Mouse (Mus musculus) megakaryocyte, embryonic 14.5 days (primary cell): ENCODE results near the gene Mcrs1.

ENCODE experiments used
- FLI1 ChIP-seq: IDR thresholded peaks from 2 replicates; pipeline ENCODE4 v1.6.1; 2012; ENCODE audit warnings: low read length, inconsistent platforms, mixed read lengths
- GATA1 ChIP-seq: IDR thresholded peaks from 3 replicates; pipeline ENCODE4 v1.6.1; 2012; ENCODE audit warnings: mixed read lengths, low read length, inconsistent platforms, borderline replicate concordance

GRCm38 (mm10) chr15:99265679-99266078, 13.9 kb upstream of the Mcrs1 start:
- TF ChIP-seq GATA1 (no peak), FLI1 (no peak)
